Mouse (Mus musculus) thymus, adult 2 months (tissue): ENCODE data around the gene Hdac6. TPM values are rescaled to one million over a fixed set of nuclear protein-coding genes. Genes with fewer than 3 reads are reported as not detected.

ENCODE experiments used
- DNase-seq: peaks from one replicate; pipeline ENCODE4 v3.0.0; 2021
- H3K27ac ChIP-seq: fragments of 200-500 bp; 2 replicates; pipeline ENCODE4 v1.5.1; 2012; ENCODE audit warnings: low read length, control low read depth; ENCODE audit not compliant: control insufficient read depth, insufficient read depth
- H3K27me3 ChIP-seq: fragments of 200-500 bp; 2 replicates; pipeline ENCODE4 v1.6.1; 2012; ENCODE audit warnings: mild to moderate bottlenecking, low read length, moderate library complexity, mixed read lengths; ENCODE audit not compliant: control insufficient read depth, insufficient read depth
- H3K36me3 ChIP-seq: fragments of 200-500 bp; 2 replicates; pipeline ENCODE4 v1.6.1; 2012; ENCODE audit warnings: mild to moderate bottlenecking, low read length, moderate library complexity; ENCODE audit not compliant: control insufficient read depth, insufficient read depth
- H3K4me1 ChIP-seq: fragments of 200-500 bp; replicated peaks from 2 replicates; pipeline ENCODE4 v1.6.1; 2012; ENCODE audit warnings: low read length; ENCODE audit not compliant: control insufficient read depth, insufficient read depth
- H3K4me3 ChIP-seq: fragments of 200-500 bp; 2 replicates; pipeline ENCODE4 v1.5.1; 2012; ENCODE audit warnings: mild to moderate bottlenecking, low read length, control low read depth, moderate library complexity; ENCODE audit not compliant: control insufficient read depth, insufficient read depth
- CTCF ChIP-seq: fragments of 200-500 bp; IDR thresholded peaks from 2 replicates; pipeline ENCODE4 v1.5.1; 2012; ENCODE audit warnings: mild to moderate bottlenecking, control low read depth, low read length, moderate library complexity, borderline replicate concordance; ENCODE audit not compliant: control insufficient read depth, poor library complexity, insufficient read depth; ENCODE audit errors: extremely low read depth
- POLR2A ChIP-seq: fragments of 200-500 bp; IDR thresholded peaks from 2 replicates; pipeline ENCODE4 v1.6.1; 2012; ENCODE audit warnings: mild to moderate bottlenecking, low read length, control low read depth, moderate library complexity; ENCODE audit not compliant: control insufficient read depth, poor library complexity, insufficient read depth; ENCODE audit errors: extremely low read depth
- WGBS: fragments of 180-500 bp; shearing (Covaris S2); methylation state at CpG from one replicate; pipeline ENCODE4 v1.1.7; 2018; 5-methylcytosine and 5-hydroxymethylcytosine counted together
- polyA plus RNA-seq: library from polyadenylated mRNA; depleted of rRNA; stranded (reverse); fragments of >200 nt; gene quantifications from 2 replicates; pipeline ENCODE4 v1.2.3, GENCODE M21; 2012; rRNA removed

Hdac6 gene
- polyA plus RNA-seq: 31.0 and 32.0 TPM in 2 replicates

DNA sequence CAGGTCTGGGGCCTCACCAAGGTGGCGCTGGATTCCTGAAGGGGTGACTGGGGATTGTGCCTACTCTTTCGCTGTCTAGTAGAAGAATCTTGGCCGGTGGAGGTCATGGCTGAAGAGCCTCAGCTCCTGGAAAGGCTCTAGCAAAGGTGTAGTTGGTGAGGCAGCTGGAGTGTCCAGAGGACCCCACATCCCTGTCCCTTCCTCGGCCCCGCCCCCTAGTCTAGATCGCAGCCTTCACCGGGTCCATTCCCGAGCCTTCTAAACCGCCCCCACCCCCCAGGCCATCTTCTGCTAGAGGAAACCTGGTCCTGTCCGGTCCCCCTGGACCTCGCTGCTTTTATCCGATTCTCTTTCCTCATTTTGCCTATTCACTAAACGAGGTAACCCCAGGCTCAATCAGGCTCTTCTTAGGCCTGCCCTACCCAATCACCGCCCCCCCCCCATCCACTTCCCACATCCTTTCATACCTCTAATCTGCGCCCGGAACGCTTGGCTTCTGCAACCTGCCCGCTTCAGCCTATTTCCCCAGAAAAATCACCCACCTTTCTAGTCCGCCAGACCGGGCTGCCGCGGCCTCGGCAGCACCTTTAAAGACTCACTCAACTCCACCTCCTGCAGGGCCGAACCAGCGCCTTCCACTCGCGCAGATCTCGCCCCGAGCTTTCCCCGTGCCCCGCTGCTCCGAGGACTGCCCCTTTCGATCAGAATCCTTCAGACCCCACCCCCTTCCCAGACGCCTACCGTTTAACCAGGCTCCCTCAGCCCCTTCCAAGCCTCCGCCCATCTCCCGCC, at the start of gene Hdac6:
TSS of gene Hdac6 (minus strand) at position 782 of the 792 bp plus-strand sequence.
- DNase-seq: peak; percentile 3
- Histone ChIP-seq H3K27me3 (no peaks in the 10 kb centered on the region), H3K4me3 (peak within 1 kb of the TSS; percentile 80), H3K36me3 (no peaks in the 10 kb centered on the region), H3K4me1 (peaks cover 12% of the 10 kb centered on the region), H3K27ac (no peak within 1 kb of the TSS)
- 3% methylated on average over 32 of the region's 37 CpGs for WGBS
- TF ChIP-seq POLR2A: no peak

GRCm38 (mm10) chrX:7993068-7993735, 45.5 kb upstream of the Hdac6 start:
- Histone ChIP-seq H3K27ac (no peak overlapping the region), H3K4me3 (no peak overlapping the region), H3K27me3 (no peaks in the 10 kb centered on the region), H3K4me1 (no peaks in the 10 kb centered on the region), H3K36me3 (no peaks in the 10 kb centered on the region)
- DNase-seq: no peak
- WGBS: 90% methylated on average over 10 of the region's 10 CpGs
- no peak for TF ChIP-seq POLR2A
- TF ChIP-seq CTCF: no peak

GRCm38 (mm10) chrX:7992379-7993067, 44.8 kb upstream of the Hdac6 start:
- no peak for DNase-seq
- Histone ChIP-seq H3K4me1 (no peaks in the 10 kb centered on the region), H3K27ac (no peak overlapping the region), H3K36me3 (no peaks in the 10 kb centered on the region), H3K27me3 (no peaks in the 10 kb centered on the region), H3K4me3 (no peak overlapping the region)
- WGBS: 79% methylated on average over 8 of the region's 8 CpGs
- no peak for TF ChIP-seq CTCF
- no peak for TF ChIP-seq POLR2A

- no peak for DNase-seq
These were observed 33.7 kb upstream of the Hdac6 start for GRCm38 (mm10) chrX:7981368-7981767.

DNA sequence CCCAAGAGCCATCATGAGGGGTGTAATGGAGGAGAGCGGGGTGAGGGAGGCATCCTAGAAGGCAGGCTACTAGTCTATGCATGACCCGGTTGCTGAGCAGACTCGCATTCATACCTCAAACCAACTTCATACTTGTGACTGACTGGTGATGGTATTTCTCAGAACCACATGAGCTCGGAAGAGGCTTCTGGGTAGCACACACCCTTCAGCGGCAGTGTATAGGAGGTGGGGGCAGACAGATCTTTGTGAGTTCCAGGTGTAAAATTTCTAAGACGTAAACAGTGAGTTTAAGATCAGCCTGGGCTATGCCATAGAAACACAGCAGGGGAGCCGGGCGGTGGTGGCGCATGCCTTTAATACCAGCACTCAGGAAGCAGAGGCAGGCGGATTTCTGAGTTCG, 30.2 kb upstream of the Hdac6 start, which contains the start of gene Gata1:
TSS of gene Gata1 (minus strand) at position 180 of the 400 bp plus-strand sequence.
- H3K27ac ChIP-seq: no peak within 1 kb of the TSS
- no peak within 1 kb of the TSS for H3K4me3 ChIP-seq
- no peak for DNase-seq
- H3K4me1 ChIP-seq: no peaks in the 10 kb centered on the region
- 89% methylated on average over 11 of the region's 11 CpGs for WGBS
- no peaks in the 10 kb centered on the region for H3K36me3 ChIP-seq
- H3K27me3 ChIP-seq: no peaks in the 10 kb centered on the region
- no peak for TF ChIP-seq POLR2A
- TF ChIP-seq CTCF: no peak

More at GRCm38 (mm10) chrX:7981368-7981767, 33.7 kb upstream of the Hdac6 start:
- no peak overlapping the region for H3K27ac ChIP-seq
- TF ChIP-seq CTCF (no peak), POLR2A (no peak)
- no peaks in the 10 kb centered on the region for H3K36me3 ChIP-seq
- H3K4me3 ChIP-seq: no peak overlapping the region
- H3K27me3 ChIP-seq: no peaks in the 10 kb centered on the region
- no peaks in the 10 kb centered on the region for H3K4me1 ChIP-seq
- WGBS: 88% methylated on average over 7 of the region's 7 CpGs

- H3K36me3 ChIP-seq: no peaks in the 10 kb centered on the region
- no peak for TF ChIP-seq CTCF
- no peak for TF ChIP-seq POLR2A
- no peak for DNase-seq
- no peaks in the 10 kb centered on the region for H3K27me3 ChIP-seq
- 89% methylated on average over 4 of the region's 4 CpGs for WGBS
- H3K4me1 ChIP-seq: peaks cover under 1% of the 10 kb centered on the region
- no peak overlapping the region for H3K4me3 ChIP-seq
- no peak overlapping the region for H3K27ac ChIP-seq
These were observed 23.6 kb upstream of the Hdac6 start for GRCm38 (mm10) chrX:7971292-7971691.
